Mouse (Mus musculus): Measurements from ENCODE around the gene Nomo1. TPM values are rescaled to one million over a fixed set of nuclear protein-coding genes. Genes with fewer than 3 reads are reported as not detected.

Nomo1 gene
- 10 to 100 TPM; 35.1 to 42.9 TPM for polyA plus RNA-seq (2017; shearing (Covaris generic))

DNA sequence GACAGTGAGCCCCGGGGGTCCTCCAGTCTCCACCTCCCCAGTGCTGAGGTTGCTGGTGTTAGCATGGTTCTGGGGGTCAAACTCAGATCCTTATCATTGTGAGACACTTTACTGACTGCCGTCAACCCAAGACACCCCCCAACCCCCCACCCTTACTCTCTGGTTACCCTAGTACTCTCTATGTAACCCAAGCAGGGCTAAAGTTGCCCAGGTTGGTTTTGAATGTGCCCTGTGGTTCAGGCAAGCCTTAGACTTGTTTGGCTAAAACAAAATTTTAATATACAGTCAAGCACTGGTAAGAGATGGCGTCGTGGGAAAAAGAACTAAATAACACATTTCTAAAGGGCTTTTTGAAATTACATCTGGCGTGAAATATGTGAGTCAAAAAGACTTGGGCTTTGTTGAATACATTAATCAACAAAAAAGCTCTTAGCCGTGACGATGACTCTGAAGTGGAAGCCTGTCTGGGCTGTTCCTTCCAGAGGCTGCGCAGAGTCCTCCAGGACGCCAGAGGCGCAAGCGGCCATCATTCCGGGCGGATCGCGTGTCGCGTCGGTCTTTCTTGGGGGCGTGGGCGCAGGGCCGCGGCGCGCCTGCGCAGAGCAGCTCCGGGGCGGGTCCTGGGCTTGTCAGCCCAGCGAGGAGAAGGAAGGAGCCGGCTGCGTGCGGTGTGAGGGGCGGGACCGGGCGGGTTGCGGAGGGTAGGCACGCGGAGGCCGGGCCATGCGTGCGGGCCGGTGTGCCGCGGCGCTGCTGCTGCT lies at the start of gene Nomo1:
Nomo1 (plus strand) TSS at position 590 of the 761 bp plus-strand sequence.

DNA sequence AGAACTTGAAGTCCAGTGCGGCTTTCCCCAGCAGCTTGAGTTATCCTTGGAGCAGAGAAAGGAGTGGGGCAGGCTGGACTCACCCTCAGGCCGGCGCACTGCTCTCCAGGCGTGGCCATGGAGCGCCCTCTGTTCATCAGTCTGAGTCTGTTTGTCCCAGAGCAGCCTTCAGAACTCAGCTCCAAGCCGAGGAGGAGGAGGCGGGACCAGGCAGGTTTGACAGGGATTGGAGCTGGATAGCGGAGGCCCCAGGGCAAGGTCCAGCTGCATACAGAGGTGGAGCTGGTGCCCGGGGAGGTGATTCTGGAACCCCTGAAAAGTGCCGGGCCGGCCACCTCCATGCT lies 3.4 kb upstream of the Nomo1 start, which contains the start of gene Abcc6:
Abcc6 (minus strand) TSS at position 158 of the 344 bp plus-strand sequence.

DNA sequence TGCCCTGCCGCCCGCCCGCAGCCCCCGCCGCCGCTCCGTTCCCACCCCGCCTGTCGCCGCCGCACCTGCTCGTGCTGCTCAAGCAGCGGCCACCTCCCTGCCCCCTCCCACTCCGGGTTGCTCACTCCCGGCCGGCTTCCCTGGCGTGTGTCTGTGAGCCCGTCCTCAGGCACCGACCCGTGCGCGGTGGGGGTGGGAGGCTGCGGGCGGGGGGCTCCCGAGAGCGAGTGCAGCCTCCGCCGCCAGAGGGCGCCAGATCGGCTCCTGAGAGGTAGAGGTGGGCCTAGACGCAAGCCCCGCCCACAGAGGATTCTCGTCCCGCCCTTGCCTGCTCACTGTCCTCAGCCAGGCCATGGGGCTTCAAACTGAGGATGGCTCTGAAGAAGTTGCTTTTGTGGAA lies 67.1 kb downstream of the Nomo1 start, which contains the start of gene Kcnj11:
Kcnj11 (minus strand) TSS at position 202 of the 400 bp plus-strand sequence.

Other genes starting within 250 kb of the Nomo1 start
- gene Lmtk3, start 250.0 kb upstream of the Nomo1 start, polyA plus RNA-seq (2017; shearing (Covaris generic)) = under 1 TPM; 0.12 to 0.38 TPM
- gene Sult2b1, start 249.0 kb upstream of the Nomo1 start, polyA plus RNA-seq (2017; shearing (Covaris generic)) = 1 to 10 TPM; 4.4 to 6.7 TPM
- gene Cyth2, start 219.1 kb upstream of the Nomo1 start, polyA plus RNA-seq (2017; shearing (Covaris generic)) = 10 to 100 TPM; 82.2 to 88.4 TPM
- 1 to 10 TPM in 1 of 2 experiments, under 1 TPM in 1; 0.55 to 1.0 TPM for gene Kcnj14, start 208.9 kb upstream of the Nomo1 start, polyA plus RNA-seq (2017; shearing (Covaris generic))
- gene Grwd1, start 202.8 kb upstream of the Nomo1 start, polyA plus RNA-seq (2017; shearing (Covaris generic)) = 10 to 100 TPM; 35.7 to 36.3 TPM
- gene Kdelr1, start 160.9 kb upstream of the Nomo1 start, polyA plus RNA-seq (2017; shearing (Covaris generic)) = 100 to 1,000 TPM in 1 of 2 experiments, 10 to 100 TPM in 1; 78.9 to 119 TPM
- 1 to 10 TPM; 1.0 to 1.6 TPM for gene Grin2d, start 155.3 kb upstream of the Nomo1 start, polyA plus RNA-seq (2017; shearing (Covaris generic))
- gene Syngr4, start 137.0 kb upstream of the Nomo1 start, polyA plus RNA-seq (2017; shearing (Covaris generic)) = under 1 TPM in 1 of 2 experiments, not detected in 1; 0.36 TPM
- 10 to 100 TPM in 1 of 2 experiments, 1 to 10 TPM in 1; 6.0 to 13.0 TPM for gene Tmem143, start 136.8 kb upstream of the Nomo1 start, polyA plus RNA-seq (2017; shearing (Covaris generic))
- 100 to 1,000 TPM; 618 to 655 TPM for gene Emp3, start 112.3 kb upstream of the Nomo1 start, polyA plus RNA-seq (2017; shearing (Covaris generic))
- 10 to 100 TPM in 1 of 2 experiments, 1 to 10 TPM in 1; 2.9 to 11.0 TPM for gene Ccdc114, start 109.6 kb upstream of the Nomo1 start, polyA plus RNA-seq (2017; shearing (Covaris generic))
- under 1 TPM in 1 of 2 experiments, not detected in 1; 0.21 TPM for gene Abcc6, start 3.4 kb upstream of the Nomo1 start, polyA plus RNA-seq (2017; shearing (Covaris generic))
- not detected for gene Kcnj11, start 67.1 kb downstream of the Nomo1 start, polyA plus RNA-seq (2017; shearing (Covaris generic))
- 1 to 10 TPM in 1 of 2 experiments, under 1 TPM in 1; 0.23 to 1.7 TPM for gene Abcc8, start 146.3 kb downstream of the Nomo1 start, polyA plus RNA-seq (2017; shearing (Covaris generic))
- under 1 TPM in 1 of 2 experiments, not detected in 1; 0.27 TPM for gene Ush1c, start 204.8 kb downstream of the Nomo1 start, polyA plus RNA-seq (2017; shearing (Covaris generic))
- gene Otog, start 207.3 kb downstream of the Nomo1 start, polyA plus RNA-seq (2017; shearing (Covaris generic)) = under 1 TPM in 1 of 2 experiments, not detected in 1; 0.42 TPM

Data from inflammation-experienced regulatory T-cells (primary cell).